Mouse (Mus musculus) bone marrow macrophage, adult 2 months (primary cell): ENCODE results near the gene Zbtb39. TPM values are rescaled to one million over a fixed set of nuclear protein-coding genes. Genes with fewer than 3 reads are reported as not detected.
"Not testable (repeated sequence)": the region's sequence is repeated elsewhere in the genome, so short reads cannot be mapped to it uniquely, and the experiment has no call there.

ENCODE experiments used
- H3K27ac ChIP-seq: 2 replicates; pipeline ENCODE4 v1.5.1; 2012; ENCODE audit warnings: low read depth, low read length; ENCODE audit not compliant: insufficient read depth
- H3K4me1 ChIP-seq: 2 replicates; pipeline ENCODE4 v1.6.1; 2012; ENCODE audit warnings: low read length; ENCODE audit not compliant: control insufficient read depth, insufficient read depth
- H3K4me3 ChIP-seq: 2 replicates; pipeline ENCODE4 v1.5.1; 2012; ENCODE audit warnings: mild to moderate bottlenecking, low read length, moderate library complexity; ENCODE audit not compliant: insufficient read depth
- CTCF ChIP-seq: IDR thresholded peaks from 2 replicates; pipeline ENCODE4 v1.5.1; 2012; ENCODE audit warnings: low read depth, mild to moderate bottlenecking, low read length, moderate library complexity
- POLR2A ChIP-seq: IDR thresholded peaks from 2 replicates; pipeline ENCODE4 v1.6.1; 2012; ENCODE audit warnings: mild to moderate bottlenecking, low read depth, low read length, borderline replicate concordance
- polyA plus RNA-seq: library from polyadenylated mRNA; stranded (reverse); fragments of >200 nt; gene quantifications from 2 replicates; pipeline ENCODE4 v1.2.4, GENCODE M21; 2012; ENCODE audit not compliant: missing spikeins, insufficient read depth, insufficient read length

The Zbtb39 gene
- polyA plus RNA-seq, 1 experiment = 4.6 TPM

DNA sequence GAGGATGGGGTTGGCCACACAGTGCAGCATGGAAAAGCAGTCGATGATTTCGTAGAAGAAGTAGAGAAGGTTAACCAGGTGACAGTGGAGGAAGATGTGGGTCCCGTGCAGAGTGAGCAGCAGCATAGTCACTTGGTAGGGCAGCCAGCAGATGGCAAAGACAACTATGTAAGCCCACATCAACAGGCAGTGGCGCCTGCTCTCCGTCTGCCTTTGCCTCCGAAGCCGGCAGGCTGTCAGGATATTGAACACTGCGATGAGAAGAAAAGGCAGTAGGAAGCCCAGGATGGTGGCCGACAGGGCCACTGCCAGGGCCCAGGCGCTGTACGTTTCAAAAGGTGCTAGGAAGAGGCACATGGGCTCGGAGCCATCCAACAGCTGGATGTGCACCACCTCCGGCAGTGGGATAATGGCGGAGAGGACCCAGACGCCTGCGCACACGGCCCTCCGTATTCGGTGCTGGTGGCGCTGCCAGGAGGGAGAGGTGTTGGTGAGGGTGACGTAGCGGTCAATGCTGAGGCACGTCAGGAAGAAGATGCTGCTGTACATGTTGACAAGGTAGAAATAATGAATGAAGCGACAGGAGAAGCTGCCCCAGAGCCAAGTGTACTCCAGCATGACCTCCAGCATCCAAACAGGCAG is 10.9 kb downstream of the Zbtb39 start:
- no peak overlapping the region for H3K4me3 ChIP-seq
- no peak overlapping the region for H3K27ac ChIP-seq
- H3K4me1 ChIP-seq = peaks cover 4% of the 10 kb centered on the region
- no peak for TF ChIP-seq POLR2A
- TF ChIP-seq CTCF = no peak

- no peak for TF ChIP-seq POLR2A
- Histone ChIP-seq H3K4me1 (no peaks in the 10 kb centered on the region), H3K27ac (no peak within 1 kb of the TSS), H3K4me3 (no peak within 1 kb of the TSS)
Measured at GRCm38 (mm10) chr10:127751548-127751947, 12.2 kb downstream of the Zbtb39 start, which contains the start of gene Gpr182. Gene Gpr182, minus strand, starts transcription at chr10:127751732.

- TF ChIP-seq CTCF (no peak), POLR2A (no peak)
- H3K4me1 ChIP-seq = no peaks in the 10 kb centered on the region
- H3K4me3 ChIP-seq = no peak overlapping the region
- H3K27ac ChIP-seq = no peak overlapping the region
Measured at GRCm38 (mm10) chr10:127754566-127755166, 15.3 kb downstream of the Zbtb39 start.

GRCm38 (mm10) chr10:127755246-127755645 is 15.9 kb downstream of the Zbtb39 start:
- Histone ChIP-seq H3K4me3 (no peak overlapping the region), H3K4me1 (no peaks in the 10 kb centered on the region), H3K27ac (no peak overlapping the region)
- TF ChIP-seq POLR2A = no peak
- no peak for TF ChIP-seq CTCF

DNA sequence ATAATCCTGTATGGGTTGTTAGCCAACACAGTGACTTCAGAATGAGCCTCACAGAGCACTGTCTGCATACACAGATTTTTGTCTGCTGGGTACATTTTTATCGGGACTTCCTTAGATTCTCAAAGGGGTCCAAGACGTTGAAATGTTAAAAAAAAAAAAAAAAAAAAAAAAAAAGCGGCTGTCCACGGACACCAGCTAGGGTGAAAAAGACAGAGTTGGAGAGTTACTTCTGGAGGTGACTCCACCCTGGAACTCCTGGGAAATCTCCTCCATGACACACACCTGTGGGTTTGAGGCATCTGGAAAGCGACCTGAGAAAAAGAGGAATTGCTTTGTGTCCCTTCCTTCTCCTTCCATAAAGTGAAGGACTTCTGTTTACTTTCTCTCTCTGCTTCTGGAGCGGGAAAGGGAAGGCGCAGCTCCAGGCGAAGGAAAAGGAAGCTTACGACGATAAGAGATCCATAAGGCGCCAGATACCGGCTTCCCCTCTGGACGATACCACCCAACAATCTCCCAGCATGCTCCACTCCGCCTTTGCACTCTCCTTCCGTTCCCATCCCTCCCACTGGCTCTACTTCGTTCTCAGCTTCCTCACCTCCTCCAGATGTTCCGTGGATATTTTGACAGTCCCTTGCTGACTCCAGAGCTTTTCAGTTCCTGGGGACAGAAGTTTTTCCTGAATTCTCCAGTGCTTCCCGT is 16.6 kb downstream of the Zbtb39 start:
- TF ChIP-seq CTCF = no peak
- no peak for TF ChIP-seq POLR2A
- H3K27ac ChIP-seq = no peak overlapping the region
- no peak overlapping the region for H3K4me3 ChIP-seq
- no peaks in the 10 kb centered on the region for H3K4me1 ChIP-seq

DNA sequence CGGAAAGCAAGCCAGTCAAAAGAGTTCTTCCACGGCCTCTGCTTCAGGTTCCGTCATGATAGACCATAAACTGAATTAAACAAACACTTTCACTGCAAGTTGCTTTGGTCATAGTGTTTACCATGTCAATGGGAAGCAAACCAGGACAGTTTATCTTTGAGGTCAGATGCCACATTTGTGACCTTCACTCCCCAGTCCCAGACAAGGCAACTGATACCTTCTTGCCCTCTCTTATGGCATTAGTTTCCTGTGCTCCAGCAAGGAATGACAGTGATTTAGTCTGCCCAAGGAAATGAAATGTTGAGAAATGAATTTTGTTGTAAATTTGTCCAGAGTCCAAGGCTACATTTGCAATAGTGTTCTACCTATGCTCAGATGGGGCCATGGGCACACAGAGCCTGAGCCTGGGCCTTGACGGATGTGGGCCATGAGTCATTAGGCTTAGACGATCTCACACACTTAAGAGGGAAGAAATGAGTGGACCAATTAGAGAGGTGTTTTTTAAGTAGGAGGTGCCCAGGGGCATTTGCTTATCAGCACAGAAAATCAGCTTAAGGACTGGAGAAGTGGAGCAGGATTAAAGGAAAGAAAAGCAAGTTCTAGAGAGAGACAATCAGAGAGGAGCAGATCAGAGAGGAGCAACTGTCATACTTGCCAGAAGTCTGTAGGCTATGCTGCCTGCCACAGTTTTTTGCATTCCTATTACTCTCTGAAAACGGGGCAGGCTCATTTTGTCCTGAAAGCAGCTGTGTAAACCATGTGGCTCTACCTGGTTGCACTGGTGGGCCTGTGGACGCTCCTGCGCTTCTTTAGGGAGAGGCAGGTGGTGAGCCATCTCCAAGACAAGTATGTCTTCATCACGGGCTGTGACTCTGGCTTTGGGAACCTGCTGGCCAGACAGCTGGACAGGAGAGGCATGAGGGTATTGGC is 20.1 kb downstream of the Zbtb39 start, which contains the start of the genes Rdh1 and Rdh16f1:
TSS of gene Rdh1 (plus strand) at position 541 of the 930 bp plus-strand sequence.
TSS of gene Rdh16f1 (plus strand) at position 607 of the 930 bp plus-strand sequence.
- no peaks in the 10 kb centered on the region for H3K4me1 ChIP-seq
- no peak within 1 kb of the TSS for H3K4me3 ChIP-seq
- TF ChIP-seq POLR2A = no peak
- H3K27ac ChIP-seq = no peak within 1 kb of the TSS

GRCm38 (mm10) chr10:127762926-127763325 is 23.6 kb downstream of the Zbtb39 start:
- H3K27ac ChIP-seq, H3K4me3 ChIP-seq, H3K4me1 ChIP-seq: not testable (repeated sequence)

- Histone ChIP-seq H3K4me3 (no peak overlapping the region), H3K4me1 (no peaks in the 10 kb centered on the region), H3K27ac (no peak overlapping the region)
- TF ChIP-seq POLR2A (no peak), CTCF (no peak)
Measured at GRCm38 (mm10) chr10:127763914-127764680, 24.8 kb downstream of the Zbtb39 start.

GRCm38 (mm10) chr10:127766564-127766963 is 27.2 kb downstream of the Zbtb39 start:
- no peak overlapping the region for H3K4me3 ChIP-seq
- TF ChIP-seq POLR2A = no peak
- no peak for TF ChIP-seq CTCF
- no peak overlapping the region for H3K27ac ChIP-seq
- no peaks in the 10 kb centered on the region for H3K4me1 ChIP-seq
